Mouse (Mus musculus): ENCODE measurements around the gene Tpcn2.

Gene Tpcn2

DNA sequence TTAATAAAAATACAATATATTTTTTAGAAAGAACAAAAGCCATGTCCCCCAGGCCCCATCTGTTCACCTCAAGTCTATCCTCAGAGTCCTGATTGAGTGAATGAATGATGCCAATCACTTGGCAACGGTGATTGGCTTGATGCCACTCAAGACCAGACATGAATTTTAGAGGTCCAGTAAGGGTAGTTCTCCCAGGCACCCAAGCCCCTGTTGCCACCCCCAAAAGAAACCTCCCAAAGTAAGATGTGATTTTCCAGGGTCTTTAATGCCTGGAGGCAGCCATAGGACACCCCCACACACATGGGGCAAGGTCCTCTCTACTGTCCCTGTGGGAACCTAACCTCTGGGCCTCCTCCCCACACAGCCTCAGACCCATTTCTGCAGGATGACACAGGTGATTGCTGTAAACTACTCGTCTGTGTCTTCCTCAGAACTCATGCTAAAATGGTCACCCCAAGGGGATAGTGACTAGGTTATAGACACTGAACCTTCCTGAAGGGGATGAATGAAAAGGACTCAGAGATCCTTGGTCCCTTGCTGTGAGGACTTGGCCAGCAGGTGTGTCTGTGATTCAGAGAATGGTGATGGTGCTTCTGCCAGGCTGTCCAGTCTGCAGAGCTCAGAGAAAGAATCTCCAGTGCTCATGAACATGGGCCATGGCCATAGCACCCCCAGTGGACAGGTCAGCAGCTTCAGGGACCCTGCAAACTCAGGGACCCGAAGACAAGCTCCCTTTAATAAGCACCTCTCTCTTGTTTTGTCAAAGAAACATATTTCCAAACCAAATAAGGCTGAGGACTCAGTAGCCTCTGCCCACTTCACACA is 15.1 kb upstream of the Tpcn2 start:
- no peak for DNase-seq

GRCm38 (mm10) chr7:145293859-145294258 is 10.0 kb upstream of the Tpcn2 start:
- DNase-seq = peak; percentile 40

DNA sequence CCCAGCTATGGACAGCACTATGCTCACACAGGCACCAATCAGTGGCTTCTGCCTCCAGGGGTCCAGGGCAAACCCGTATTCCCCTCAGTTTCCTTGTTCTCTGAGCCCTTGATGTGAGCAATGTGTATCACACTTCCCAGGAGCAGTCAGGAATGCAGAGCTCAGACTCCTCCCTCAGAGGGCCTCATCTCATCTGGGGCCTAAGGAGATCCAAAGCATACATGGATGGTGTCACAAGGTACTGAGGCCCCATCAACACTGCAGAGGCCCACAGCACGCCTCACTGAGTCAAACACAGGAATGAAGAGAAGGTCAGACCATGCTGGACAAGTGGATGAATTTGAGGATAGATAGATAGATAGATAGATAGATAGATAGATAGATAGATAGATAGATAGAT is 8.9 kb upstream of the Tpcn2 start:
- no peak for DNase-seq

DNA sequence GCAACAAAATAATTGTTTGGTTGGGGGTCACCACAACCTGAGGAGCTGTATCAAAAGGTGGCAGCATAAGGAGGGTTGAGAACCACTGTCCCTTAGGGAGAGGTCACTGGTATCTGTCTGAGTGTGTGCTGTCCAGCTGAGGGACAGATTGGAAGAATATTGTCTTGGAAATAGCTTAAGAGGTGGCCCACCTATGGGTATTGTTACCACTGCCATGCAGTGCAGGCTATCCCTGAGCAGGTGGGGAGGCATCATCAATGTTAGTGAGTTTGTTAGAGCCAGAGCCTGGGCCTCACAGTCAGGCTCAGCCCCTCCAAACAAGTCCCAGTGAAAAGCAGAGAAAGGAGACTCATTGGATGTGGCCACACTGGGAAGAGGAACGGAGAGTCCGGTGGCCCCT is 8.0 kb upstream of the Tpcn2 start:
- no peak for DNase-seq

DNA sequence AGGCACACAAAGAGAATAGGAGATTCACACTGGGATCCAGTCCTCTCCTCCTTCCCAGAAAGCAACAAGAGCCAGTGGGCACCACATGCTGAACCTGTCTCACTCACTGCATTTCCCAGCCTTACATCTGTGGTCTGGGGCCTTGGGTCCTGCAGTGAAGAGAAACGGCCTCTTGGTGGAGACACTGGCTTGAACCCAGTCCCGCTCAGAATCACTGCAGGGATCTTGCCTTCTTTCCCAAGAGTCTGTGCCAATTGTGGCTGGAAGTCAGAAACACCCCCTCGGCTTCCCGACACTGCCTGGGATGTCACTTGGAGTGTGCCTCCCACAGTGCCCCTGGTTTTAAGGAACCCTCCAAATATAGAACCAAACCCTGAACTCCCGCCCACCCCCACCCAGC is 5.5 kb upstream of the Tpcn2 start:
- no peak for DNase-seq

DNA sequence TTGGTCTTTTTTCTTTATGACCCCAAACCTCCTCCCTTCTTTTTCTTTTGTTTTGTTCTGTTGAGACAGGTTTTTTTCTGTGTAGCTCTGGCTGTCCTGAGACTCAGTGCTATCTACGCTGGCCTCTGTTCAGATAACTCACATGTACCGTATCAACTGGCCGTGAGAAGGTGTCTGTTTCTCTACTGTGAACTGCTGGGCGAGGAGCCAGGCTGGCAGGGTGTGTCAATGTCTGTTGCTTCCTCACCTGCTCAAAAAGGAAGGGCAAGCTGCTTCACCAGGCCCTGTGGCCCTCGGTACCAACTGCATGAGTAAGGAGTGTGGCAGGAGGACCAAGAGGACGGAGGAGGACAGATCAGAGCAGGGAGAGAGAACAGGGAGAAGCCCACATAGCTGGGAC is 3.6 kb upstream of the Tpcn2 start:
- no peak for DNase-seq

- DNase-seq = no peak
These were observed 1.7 kb upstream of the Tpcn2 start for GRCm38 (mm10) chr7:145285476-145285875.

DNA sequence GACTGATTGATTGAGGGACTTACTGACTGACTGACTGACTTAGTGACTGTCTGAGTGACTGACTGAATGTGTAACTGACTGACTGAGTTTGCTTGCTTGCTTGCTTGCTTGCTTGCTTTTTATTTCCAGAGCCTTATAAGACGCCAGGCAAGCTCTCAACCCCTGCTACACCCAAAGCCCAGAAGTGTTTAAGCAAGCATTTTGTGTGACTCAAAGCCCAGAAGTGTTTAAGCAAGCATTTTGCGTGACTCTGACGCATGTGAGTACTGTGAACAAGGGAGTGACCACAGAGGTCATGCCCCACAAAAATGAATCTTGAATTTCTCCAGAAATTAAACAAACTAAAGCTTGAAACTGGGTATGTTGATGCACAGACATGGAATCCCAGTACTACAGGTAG is 482 bp upstream of the Tpcn2 start:
- DNase-seq = no peak

GRCm38 (mm10) chr7:145283041-145283440 is 770 bp downstream of the Tpcn2 start:
- DNase-seq = no peak

- DNase-seq = no peak
These were observed 2.4 kb downstream of the Tpcn2 start for GRCm38 (mm10) chr7:145281396-145281795.

- DNase-seq = no peak
These were observed 8.3 kb downstream of the Tpcn2 start for GRCm38 (mm10) chr7:145275488-145275887.

- DNase-seq = no peak
These were observed 12.9 kb downstream of the Tpcn2 start for GRCm38 (mm10) chr7:145270955-145271354.

DNA sequence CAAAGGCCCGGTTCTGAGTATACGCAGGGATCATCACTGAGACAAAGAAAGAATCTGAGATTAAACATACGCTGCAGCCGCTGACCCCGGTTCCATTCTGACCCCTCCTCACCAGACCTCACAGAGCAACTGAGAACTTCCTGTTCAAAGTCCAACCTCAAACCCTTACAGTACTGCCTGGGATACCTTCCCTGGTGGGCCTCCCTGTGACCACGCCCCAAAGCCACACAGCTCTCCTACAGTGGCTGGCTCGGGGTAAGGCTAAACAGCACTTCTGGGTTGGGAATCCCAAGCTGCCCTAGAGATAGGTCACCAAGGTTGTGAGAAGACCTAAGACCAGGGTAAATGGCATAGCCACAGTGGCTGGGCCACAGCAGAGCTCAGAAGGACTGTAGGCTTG is 14.9 kb downstream of the Tpcn2 start:
- DNase-seq = no peak

DNA sequence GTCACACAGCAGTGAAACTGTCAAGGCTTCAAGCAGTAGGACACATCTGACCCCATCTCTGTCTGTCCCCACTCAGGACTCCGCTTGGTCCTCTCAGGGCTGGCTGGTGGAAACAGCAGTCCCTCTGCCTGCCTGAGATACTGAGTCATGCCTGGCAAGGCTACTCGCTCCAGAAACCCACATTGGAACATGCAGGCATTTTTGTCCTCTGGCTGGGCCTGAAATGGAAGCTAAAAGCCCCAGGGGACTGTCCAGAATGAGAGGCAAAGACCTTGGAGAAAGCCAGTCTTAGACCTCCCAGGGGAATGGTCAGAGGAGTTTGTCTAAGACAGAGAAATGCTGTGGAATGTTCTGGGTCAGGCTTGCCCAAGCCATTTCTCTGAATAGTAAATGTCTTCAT is 17.8 kb downstream of the Tpcn2 start:
- DNase-seq = no peak

DNA sequence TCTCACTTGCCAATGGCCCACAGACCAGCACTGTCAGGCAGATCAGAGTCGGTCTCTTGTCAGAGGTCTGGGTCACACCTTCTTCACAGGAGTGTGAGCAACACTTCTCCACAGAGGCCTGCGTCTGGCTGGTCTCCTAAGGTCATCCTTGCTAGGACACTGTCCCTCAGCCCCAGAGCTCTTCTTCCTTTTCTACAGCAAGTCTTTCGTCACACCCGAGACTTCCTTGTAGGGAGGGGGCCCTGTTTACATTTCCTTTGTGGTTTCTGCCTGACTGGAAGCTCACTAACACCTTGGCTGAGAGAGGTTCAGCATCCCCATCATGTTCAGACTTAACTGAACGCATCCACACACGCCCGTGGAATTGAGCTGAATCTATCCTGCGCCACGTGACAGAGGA is 19.6 kb downstream of the Tpcn2 start:
- no peak for DNase-seq

DNA sequence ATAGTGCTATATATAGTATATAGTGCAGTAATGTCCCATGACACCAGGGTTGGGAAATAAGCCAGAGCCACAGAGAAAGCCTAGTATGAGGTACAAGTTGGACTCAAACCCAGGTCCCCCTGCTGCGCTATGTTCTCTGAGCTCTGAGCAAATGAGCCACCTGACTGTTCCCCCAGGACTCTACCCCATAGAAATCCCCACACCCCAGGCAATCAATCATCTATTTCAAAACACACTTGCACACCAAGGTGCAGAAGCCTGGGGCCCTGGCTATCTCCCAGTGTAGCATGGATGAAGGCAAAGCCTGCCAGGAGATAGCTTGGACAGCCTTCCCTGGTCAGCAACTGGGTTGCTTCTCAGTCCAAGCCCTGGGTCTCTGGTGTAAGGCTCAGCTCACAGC is 27.7 kb downstream of the Tpcn2 start:
- no peak for DNase-seq

DNA sequence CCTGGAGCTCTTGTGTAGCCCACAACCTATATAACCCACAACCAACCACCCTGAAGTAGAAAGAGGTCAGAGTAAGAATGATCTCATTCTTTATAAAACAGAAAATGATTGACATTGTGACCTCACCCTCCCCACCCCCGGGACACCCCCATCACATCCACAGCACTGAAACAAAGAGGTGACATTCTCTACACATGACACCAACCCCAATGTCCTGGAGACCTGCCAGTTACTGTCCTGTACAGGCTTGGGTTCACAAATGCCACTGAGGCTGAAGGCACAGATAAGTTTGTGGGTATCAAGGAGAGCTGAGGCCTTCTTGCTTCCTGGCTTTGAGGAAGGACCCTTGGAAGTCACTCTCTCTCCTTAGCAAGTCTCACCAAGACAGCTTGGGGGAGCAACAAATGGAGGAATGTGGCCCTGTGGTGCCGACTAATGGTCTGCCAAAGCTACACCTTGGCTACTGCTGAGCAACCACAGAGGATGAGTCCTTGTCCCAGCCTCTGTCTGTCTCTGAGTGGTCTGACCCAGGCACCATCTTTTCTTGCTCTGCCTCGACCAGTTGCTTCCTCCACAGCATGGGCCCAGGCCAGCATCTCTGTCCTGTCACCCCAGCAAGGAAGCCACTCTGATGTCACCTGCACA is 29.7 kb downstream of the Tpcn2 start:
- no peak for DNase-seq

DNA sequence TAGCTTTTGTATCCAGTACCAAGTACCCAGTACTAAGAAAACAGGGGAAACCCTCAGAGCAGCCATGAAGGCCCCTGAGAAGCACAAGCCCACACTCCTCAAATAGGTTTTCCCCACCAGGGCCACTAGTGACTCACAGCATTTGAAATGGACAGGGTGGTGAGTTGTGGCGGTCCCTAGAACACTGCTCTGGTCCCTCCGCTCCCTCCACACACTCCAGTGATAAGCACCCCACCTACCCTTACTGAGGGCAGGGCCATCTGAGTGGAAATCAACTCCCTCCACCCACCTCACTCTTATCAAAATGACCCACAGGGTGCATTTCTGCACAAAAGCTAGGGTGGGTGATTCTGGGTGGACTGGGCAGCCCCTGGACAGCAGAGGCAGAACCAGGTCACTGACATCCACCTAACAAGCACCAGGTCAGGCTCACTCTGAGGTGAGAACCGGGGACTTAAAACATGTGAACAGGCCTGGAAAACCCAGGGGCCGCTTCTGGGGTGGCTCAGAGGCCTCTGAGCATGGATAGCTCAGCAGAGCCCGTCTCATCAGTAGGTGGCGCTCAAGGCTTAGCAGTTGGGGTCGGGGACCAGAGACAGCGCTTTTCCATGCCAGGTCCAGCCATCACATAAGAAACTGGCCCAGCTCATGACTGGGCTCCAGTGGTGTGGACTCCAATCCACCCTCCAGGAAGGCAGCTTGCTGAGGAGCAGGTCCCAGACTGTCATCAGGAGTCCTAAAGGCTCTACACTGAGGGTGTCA is 30.9 kb downstream of the Tpcn2 start:
- peak; percentile 61 to 63 for DNase-seq

GRCm38 (mm10) chr7:145250225-145250624 is 33.6 kb downstream of the Tpcn2 start:
- DNase-seq = no peak

- no peak for DNase-seq
These were observed 34.9 kb downstream of the Tpcn2 start for GRCm38 (mm10) chr7:145248911-145249310.

DNA sequence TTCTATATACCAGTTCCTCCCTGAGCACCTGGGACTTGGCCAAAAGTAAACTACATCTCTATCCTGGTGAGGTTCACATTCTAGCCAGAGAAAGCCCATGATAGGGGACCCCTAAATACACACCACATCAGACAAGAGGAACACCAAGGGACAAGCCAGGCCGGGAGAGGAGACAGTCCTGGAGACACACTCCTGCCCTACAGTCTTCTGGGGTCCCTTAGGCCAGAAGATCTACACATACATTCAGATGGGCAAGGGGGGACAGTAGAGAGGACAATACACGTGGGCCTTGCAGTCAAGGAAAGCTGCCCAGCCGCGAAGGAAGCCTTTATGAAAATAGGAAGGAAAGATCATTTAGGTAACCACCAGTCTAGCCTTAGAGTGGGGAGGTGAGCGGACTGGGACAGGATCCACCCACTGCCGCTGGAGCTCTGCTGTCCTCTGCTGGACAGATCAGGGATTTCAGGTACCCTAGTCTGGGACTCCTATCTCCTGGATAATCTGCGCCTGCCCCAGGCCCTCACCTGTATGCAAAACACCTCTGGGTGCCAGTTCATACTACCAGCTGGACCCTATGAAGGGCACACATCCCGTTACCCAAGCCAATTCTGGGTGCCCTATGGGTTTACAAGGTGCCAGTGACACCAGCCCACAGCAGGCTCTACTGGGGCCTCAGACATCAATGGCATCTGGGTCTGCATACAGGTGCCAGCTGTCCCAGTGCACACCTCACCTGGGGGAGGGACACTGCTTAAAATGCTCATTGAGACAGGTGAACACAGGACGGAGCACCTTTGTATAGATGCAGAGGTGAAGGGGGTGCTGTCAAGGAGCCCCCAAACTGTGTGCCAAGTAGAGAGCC is 40.7 kb downstream of the Tpcn2 start:
- DNase-seq = peak; percentile 75 to 77

DNA sequence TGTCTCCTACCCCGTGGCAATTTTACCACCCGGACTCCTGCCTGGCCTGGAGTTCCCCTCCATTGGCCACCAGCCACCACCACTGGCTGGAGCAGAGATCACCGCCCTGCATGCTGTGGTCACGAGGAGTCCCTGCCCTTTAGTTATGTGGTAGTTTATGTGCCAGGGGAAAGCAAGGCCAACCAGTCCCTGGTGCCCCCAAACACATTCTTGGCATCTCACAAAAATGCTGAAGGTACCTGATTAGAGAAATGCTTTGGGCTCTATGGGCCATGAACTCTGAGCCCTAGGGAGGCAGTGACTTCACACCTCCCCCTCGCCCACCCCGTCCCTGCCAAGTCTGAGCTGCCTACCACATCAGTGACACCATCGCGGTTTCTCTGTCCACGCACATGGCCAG is 41.8 kb downstream of the Tpcn2 start:
- no peak for DNase-seq

- DNase-seq = no peak
These were observed 42.9 kb downstream of the Tpcn2 start for GRCm38 (mm10) chr7:145240929-145241328.

All from B cell, adult 2 months (primary cell).